Comparison of ENCODE assay signal across 8 mouse cellular contexts in genomic region chr8:94433981-94434466, GRCm38 (mm10). TPM values are rescaled to one million over a fixed set of nuclear protein-coding genes. Genes with fewer than 3 reads are reported as not detected.
DNase-seq lines count a peak whose midpoint lies in the region; ATAC-seq and TF ChIP-seq lines count a peak whose summit lies in the region.

TSS of gene Nlrc5 (plus strand) at chr8:94434356.

- H3K27me3 ChIP-seq in forebrain, embryonic 15.5 days: peaks cover 6% of the 10 kb centered on the region; the same call in 1 of the 2 replicates
- peaks cover 23% of the 10 kb centered on the region for H3K27me3 ChIP-seq in neural tube, embryonic 15.5 days (replicated peaks)

- H3K36me3 ChIP-seq in forebrain, embryonic 15.5 days: no peaks in the 10 kb centered on the region
- H3K36me3 ChIP-seq in neural tube, embryonic 15.5 days: no peaks in the 10 kb centered on the region

- no peaks in the 10 kb centered on the region for H3K9me3 ChIP-seq in forebrain, embryonic 15.5 days
- no peaks in the 10 kb centered on the region for H3K9me3 ChIP-seq in neural tube, embryonic 15.5 days (replicated peaks)

- H3K9ac ChIP-seq in forebrain, embryonic 15.5 days (replicated peaks): peak within 1 kb of the TSS; percentile 29; the same call in 1 of the 2 replicates
- H3K9ac ChIP-seq in neural tube, embryonic 15.5 days (replicated peaks): peak within 1 kb of the TSS; percentile 46; the same call in 1 of the 2 replicates

- H3K27ac ChIP-seq in forebrain, embryonic 15.5 days (replicated peaks): no peak within 1 kb of the TSS
- H3K27ac ChIP-seq in neural tube, embryonic 15.5 days (replicated peaks): no peak within 1 kb of the TSS

- peak; percentile 7 for DNase-seq in cerebellum, adult 11-12 months
- peak; percentile 35 for DNase-seq in heart, postnatal 25 days (ENCODE audit: low spot score)
- peak; percentile 10 to 42 for DNase-seq in layer of hippocampus, adult 18-20 months (ENCODE audit: low spot score in 2 of 2)
- DNase-seq in lung, adult 2 months: peak; percentile 72
- peak; percentile 63 for DNase-seq in testis, postnatal 10 days (ENCODE audit: low spot score)

- peaks cover 8% of the 10 kb centered on the region for H3K4me1 ChIP-seq in forebrain, embryonic 15.5 days
- H3K4me1 ChIP-seq in lung, adult 2 months (ENCODE audit: control insufficient read depth, insufficient read depth, low read length): no peaks in the 10 kb centered on the region; the same call in 1 of the 2 replicates
- peaks cover 10% of the 10 kb centered on the region for H3K4me1 ChIP-seq in neural tube, embryonic 15.5 days

- H3K4me2 ChIP-seq in forebrain, embryonic 15.5 days (replicated peaks): peak within 1 kb of the TSS; percentile 72
- peak within 1 kb of the TSS; percentile 88 for H3K4me2 ChIP-seq in neural tube, embryonic 15.5 days

- TF ChIP-seq CTCF in lung, adult 2 months (IDR thresholded peaks at IDR 0.05; ENCODE audit: insufficient read depth, low read length): no peak

- intact Hi-C loops in heart, postnatal 25 days (cut with DNase I): no loop called here

- peak; percentile 87 for ATAC-seq in CD4-positive, CD25-positive, alpha-beta regulatory T cell, adult 4 months
- 0 out of 2 replicates have a peak, but pooled peaks have one; percentile 32 for ATAC-seq in forebrain, embryonic 15.5 days (replicated peaks)
- ATAC-seq in neural tube, embryonic 15.5 days (ENCODE audit: low FRiP score): 0 out of 2 replicates have a peak, but pooled peaks have one; percentile 45

- 1% methylated on average over 29 of the region's 29 CpGs for WGBS in forebrain, embryonic 15.5 days
- 2% methylated on average over 29 of the region's 29 CpGs for WGBS in lung, adult 2 months
- WGBS in neural tube, embryonic 15.5 days: 1% methylated on average over 29 of the region's 29 CpGs

- peak within 1 kb of the TSS; percentile 39 for H3K4me3 ChIP-seq in forebrain, embryonic 15.5 days
- H3K4me3 ChIP-seq in lung, adult 2 months (replicated peaks; ENCODE audit: extremely low read depth, low read depth, low read length): peak within 1 kb of the TSS; percentile 78
- H3K4me3 ChIP-seq in neural tube, embryonic 15.5 days (replicated peaks): peak within 1 kb of the TSS; percentile 45

- no peak; the same call in 1 of the 2 replicates for TF ChIP-seq POLR2A in lung, adult 2 months (IDR thresholded peaks at IDR 0.05; ENCODE audit: borderline replicate concordance, extremely low read depth, low read depth, low read length)

RNA-seq across cellular contexts. Expression of gene Nlrc5, which starts in this region (rescaled TPM):
- 100 to 1,000 TPM; 186 to 214 TPM for polyA plus RNA-seq in CD4-positive, CD25-positive, alpha-beta regulatory T cell, adult 4 months (2017; shearing (Covaris generic))
- 0.22 and 0.50 TPM in 2 replicates for polyA plus RNA-seq in forebrain, embryonic 15.5 days (2015; fragmentation: Nextera tagmentation; extraction: Ambion mirVana)
- total RNA-seq in heart, postnatal 25 days (2021): 1 to 10 TPM in 1 of 2 experiments, under 1 TPM in 1; 0.49 to 1.7 TPM
- 1 to 10 TPM in 1 of 2 experiments, under 1 TPM in 1; 0.30 to 1.1 TPM for total RNA-seq in layer of hippocampus, adult 18-20 months (2021)
- polyA plus RNA-seq in lung, adult 2 months (2012; rRNA removed): 9.3 and 12.0 TPM in 2 replicates
- polyA plus RNA-seq in neural tube, embryonic 15.5 days (2015; fragmentation: Nextera tagmentation; extraction: Ambion mirVana): 0.68 and 1.0 TPM in 2 replicates

Comparison
In these comparisons a context has a peak if more than half of its experiments do, and no peak if none do; other contexts are left out.
1. RNA of gene Nlrc5 (polyA plus RNA-seq): 186 to 214 TPM in CD4-positive, CD25-positive, alpha-beta regulatory T cell, adult 4 months; 9.3 to 12.0 TPM in lung, adult 2 months, 0.68 to 1.0 TPM in neural tube, embryonic 15.5 days and 0.22 to 0.50 TPM in forebrain, embryonic 15.5 days; every median in the first group is over 10 times any median in the second.
2. Peak in ATAC-seq, H3K4me3 ChIP-seq, H3K9ac ChIP-seq and H3K4me2 ChIP-seq in forebrain, embryonic 15.5 days; RNA of the gene not detected or under 1 TPM.
3. ATAC-seq: peak in every context shown above with its lines; median percentile 87 in CD4-positive, CD25-positive, alpha-beta regulatory T cell, adult 4 months; 45 in neural tube, embryonic 15.5 days; 32 in forebrain, embryonic 15.5 days.
4. DNase-seq: peak in every context shown above with its lines; median percentile 72 in lung, adult 2 months; 63 in testis, postnatal 10 days; 35 in heart, postnatal 25 days; 26 in layer of hippocampus, adult 18-20 months; 7 in cerebellum, adult 11-12 months.
5. Peak in every context shown above with its lines, with median percentiles within 50 percentile points of each other: H3K4me3 ChIP-seq.